Mouse (Mus musculus) bone marrow, adult 2 months (tissue): ENCODE measurements at regions not wholly inside any gene's neighbourhood (a gene's known extent, or its start where the extent isn't known, plus 50 kb on each side); places are given as distances from the start of the nearest gene placed in this dataset.

ENCODE experiments used
- H3K27ac ChIP-seq: fragments of 200-500 bp; 2 replicates; pipeline ENCODE4 v1.5.1; 2012; ENCODE audit warnings: low read depth, mild to moderate bottlenecking, control low read depth, inconsistent platforms, low read length; ENCODE audit not compliant: control insufficient read depth, poor library complexity, insufficient read depth
- H3K4me1 ChIP-seq: fragments of 200-500 bp; 2 replicates; pipeline ENCODE4 v1.6.1; 2011; ENCODE audit warnings: low read length; ENCODE audit not compliant: control insufficient read depth, insufficient read depth
- H3K4me3 ChIP-seq: fragments of 200-500 bp; replicated peaks from 2 replicates; pipeline ENCODE3; 2011; ENCODE audit warnings: mild to moderate bottlenecking, low read depth, low read length, control low read depth; ENCODE audit not compliant: control insufficient read depth
- CTCF ChIP-seq: fragments of 200-500 bp; IDR thresholded peaks from 2 replicates; pipeline ENCODE4 v1.5.1; 2011; ENCODE audit warnings: low read length, control low read depth; ENCODE audit not compliant: control insufficient read depth, insufficient read depth
- POLR2A ChIP-seq: fragments of 200-500 bp; IDR thresholded peaks from 2 replicates; pipeline ENCODE4 v1.6.1; 2011; ENCODE audit warnings: low read depth, mild to moderate bottlenecking, control low read depth, low read length, borderline replicate concordance; ENCODE audit not compliant: control insufficient read depth
- WGBS: fragments of 180-500 bp; shearing (Covaris S2); methylation state at CpG from one replicate; pipeline ENCODE4 v1.1.7; 2018; 5-methylcytosine and 5-hydroxymethylcytosine counted together

DNA sequence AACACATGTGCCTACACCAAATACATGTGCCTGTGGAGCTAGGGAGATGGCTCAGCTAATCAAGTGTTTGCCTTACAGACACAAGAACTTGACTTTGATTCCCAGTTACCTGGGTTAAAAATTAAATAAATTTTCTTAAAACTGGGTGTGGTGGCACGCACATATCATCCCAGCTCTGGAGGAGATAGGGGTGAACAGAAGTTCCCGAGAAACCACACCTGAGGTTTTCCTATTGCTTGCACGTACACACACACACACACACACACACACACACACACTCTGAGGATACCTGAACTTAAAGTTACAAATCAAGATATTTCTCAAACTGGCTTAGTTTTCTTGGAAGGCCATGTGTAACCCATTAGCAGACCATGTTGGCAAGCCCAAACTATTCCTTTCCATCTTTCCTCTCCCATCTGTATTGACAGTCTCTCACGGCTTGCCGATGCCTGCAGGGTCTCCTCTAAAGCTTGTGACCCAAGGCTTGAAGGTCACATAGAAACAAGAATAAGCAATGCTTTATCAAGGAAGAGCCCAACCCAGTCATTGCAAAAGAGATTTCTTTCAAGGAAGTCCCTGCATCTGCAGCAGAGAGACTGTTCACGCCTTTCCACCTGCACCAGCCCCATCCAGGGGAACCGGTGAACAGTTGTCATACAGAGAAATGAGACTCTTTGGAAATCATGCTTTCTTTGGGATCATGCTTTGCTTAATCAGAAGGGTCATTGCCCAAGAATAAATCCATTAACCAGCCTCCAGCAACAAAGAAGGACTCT, 129.9 kb downstream of the Cyp26b1 start:
- 79% methylated on average over 7 of the region's 7 CpGs for WGBS
- no peak overlapping the region for H3K4me3 ChIP-seq
- no peaks in the 10 kb centered on the region for H3K4me1 ChIP-seq
- TF ChIP-seq CTCF (no peak), POLR2A (no peak)
- H3K27ac ChIP-seq = no peak overlapping the region

GRCm38 (mm10) chr6:84456803-84457202, 136.9 kb downstream of the Cyp26b1 start:
- WGBS = 67% methylated on average over 3 of the region's 3 CpGs
- Histone ChIP-seq H3K4me3 (no peak overlapping the region), H3K4me1 (no peaks in the 10 kb centered on the region), H3K27ac (no peak overlapping the region)
- no peak for TF ChIP-seq POLR2A
- TF ChIP-seq CTCF = no peak

- Histone ChIP-seq H3K4me3 (no peak overlapping the region), H3K27ac (no peak overlapping the region), H3K4me1 (no peaks in the 10 kb centered on the region)
- TF ChIP-seq POLR2A (no peak), CTCF (no peak)
- 4% methylated on average over 4 of the region's 4 CpGs for WGBS
Measured at GRCm38 (mm10) chr6:84445093-84445492, 148.6 kb downstream of the Cyp26b1 start.

GRCm38 (mm10) chr6:84442667-84443066, 151.0 kb downstream of the Cyp26b1 start:
- WGBS = 78% methylated on average over 1 of the region's 1 CpGs
- Histone ChIP-seq H3K27ac (no peak overlapping the region), H3K4me3 (no peak overlapping the region), H3K4me1 (no peaks in the 10 kb centered on the region)
- no peak for TF ChIP-seq CTCF
- TF ChIP-seq POLR2A = no peak

- TF ChIP-seq POLR2A = no peak
- TF ChIP-seq CTCF = no peak
Measured at GRCm38 (mm10) chr6:84441721-84442480, 151.8 kb downstream of the Cyp26b1 start.

DNA sequence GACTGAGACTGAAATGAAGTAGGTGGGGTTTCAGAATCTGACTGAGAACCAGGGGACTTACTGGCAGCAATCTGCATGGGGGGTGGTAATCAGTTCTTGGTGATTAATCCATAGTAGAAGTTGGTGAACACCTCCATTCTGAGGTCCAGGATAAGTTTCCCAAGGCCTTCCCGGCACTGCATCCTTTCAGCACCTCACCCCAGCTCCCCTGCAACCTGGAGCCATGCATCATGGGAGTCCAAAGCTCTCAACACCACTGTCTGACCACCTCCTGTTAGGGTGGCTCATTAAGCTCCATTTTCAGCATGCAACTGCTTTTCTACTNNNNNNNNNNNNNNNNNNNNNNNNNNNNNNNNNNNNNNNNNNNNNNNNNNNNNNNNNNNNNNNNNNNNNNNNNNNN, 157.0 kb downstream of the Cyp26b1 start:
- TF ChIP-seq CTCF (no peak), POLR2A (no peak)
- no peak overlapping the region for H3K4me3 ChIP-seq
- no peak overlapping the region for H3K27ac ChIP-seq
- no peaks in the 10 kb centered on the region for H3K4me1 ChIP-seq
- 77% methylated on average over 1 of the region's 1 CpGs for WGBS

More at GRCm38 (mm10) chr6:84441721-84442480, 151.8 kb downstream of the Cyp26b1 start:
- Histone ChIP-seq H3K4me3 (no peak overlapping the region), H3K4me1 (no peaks in the 10 kb centered on the region), H3K27ac (no peak overlapping the region)
- 74% methylated on average over 5 of the region's 5 CpGs for WGBS

GRCm38 (mm10) chr6:84434532-84434931, 159.2 kb downstream of the Cyp26b1 start:
- 70% methylated on average over 6 of the region's 6 CpGs for WGBS
- H3K4me3 ChIP-seq = no peak overlapping the region
- no peak for TF ChIP-seq CTCF
- TF ChIP-seq POLR2A = no peak
- no peak overlapping the region for H3K27ac ChIP-seq
- H3K4me1 ChIP-seq = no peaks in the 10 kb centered on the region

GRCm38 (mm10) chr6:84431622-84431955, 162.1 kb downstream of the Cyp26b1 start:
- Histone ChIP-seq H3K27ac (no peak overlapping the region), H3K4me3 (no peak overlapping the region), H3K4me1 (no peaks in the 10 kb centered on the region)
- TF ChIP-seq POLR2A = no peak
- no peak for TF ChIP-seq CTCF
- 79% methylated on average over 2 of the region's 2 CpGs for WGBS
